Mouse (Mus musculus) kidney, postnatal 4 days (tissue): ENCODE measurements at regions not wholly inside any gene's neighbourhood (a gene's known extent, or its start where the extent isn't known, plus 50 kb on each side); places are given as distances from the start of the nearest gene placed in this dataset.
"Not testable (repeated sequence)": the region's sequence is repeated elsewhere in the genome, so short reads cannot be mapped to it uniquely, and the experiment has no call there.

Experiments
- DNase-seq, 2 experiments: peaks; one replicate each; pipeline ENCODE4 v3.0.0; 2021; ENCODE audit warnings: mixed read lengths in 2 of 2

DNA sequence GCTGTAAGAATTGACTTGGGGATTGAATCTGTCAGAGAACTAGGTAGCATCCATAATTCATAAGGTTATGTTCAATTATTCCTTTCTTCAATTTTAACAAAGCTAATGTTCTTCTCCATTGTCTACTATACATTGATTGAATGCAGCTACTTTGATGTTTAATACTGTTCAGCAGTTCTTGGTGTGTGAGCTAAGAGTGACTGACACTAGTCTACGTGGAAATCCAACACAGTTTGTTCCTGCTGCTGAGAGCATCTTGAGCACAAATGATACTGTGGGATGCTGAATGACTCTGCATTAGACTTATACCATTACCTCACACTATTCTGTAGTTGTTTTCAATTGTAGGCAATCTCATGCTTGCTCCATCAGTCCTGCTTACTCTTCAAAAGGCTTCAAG lies 249.4 kb upstream of the Akr1e1 start:
- no peak for DNase-seq

- DNase-seq = not testable (repeated sequence)
Measured at GRCm38 (mm10) chr13:4839481-4839880, 230.5 kb upstream of the Akr1e1 start.

GRCm38 (mm10) chr13:4826756-4827155 lies 217.8 kb upstream of the Akr1e1 start:
- DNase-seq = no peak

DNA sequence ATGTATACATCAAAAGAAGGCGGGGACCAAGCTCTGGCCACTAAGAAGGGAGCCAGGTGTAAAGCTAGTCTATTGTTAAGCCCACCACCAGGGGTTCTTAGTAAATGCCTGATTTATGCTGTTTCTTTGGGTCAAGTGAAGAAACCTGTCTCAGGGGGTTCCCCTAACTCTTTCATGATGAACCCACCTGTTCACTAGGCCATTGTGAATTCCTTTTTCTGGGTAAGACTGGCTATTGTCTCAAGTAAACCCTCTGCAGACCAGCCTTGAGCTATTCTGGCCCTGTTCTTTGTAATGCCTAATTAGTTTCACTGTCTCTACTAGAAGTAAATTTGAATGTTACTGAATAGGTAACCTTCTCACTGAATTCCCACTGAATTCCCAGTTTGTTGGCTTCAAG lies 216.8 kb upstream of the Akr1e1 start:
- not testable (repeated sequence) for DNase-seq

DNA sequence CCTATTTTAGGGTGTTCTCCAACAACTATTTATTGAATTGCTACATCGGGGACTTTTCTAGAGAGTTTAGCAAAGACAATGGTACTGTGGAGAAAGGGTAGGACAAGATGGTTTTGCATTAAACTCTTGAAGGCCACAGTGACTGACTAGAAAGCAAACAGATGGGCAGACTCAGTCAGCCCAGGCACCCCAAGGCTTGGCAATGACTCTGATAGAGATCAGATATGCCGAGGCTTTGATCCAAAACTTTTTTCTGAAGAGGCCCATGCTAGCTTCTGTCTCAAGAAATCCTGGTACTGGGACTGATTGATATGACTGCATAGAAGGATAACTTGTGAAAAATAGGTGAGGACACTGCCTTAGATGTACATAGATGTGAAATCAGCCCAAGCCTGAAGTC lies 197.9 kb upstream of the Akr1e1 start:
- no peak for DNase-seq

DNA sequence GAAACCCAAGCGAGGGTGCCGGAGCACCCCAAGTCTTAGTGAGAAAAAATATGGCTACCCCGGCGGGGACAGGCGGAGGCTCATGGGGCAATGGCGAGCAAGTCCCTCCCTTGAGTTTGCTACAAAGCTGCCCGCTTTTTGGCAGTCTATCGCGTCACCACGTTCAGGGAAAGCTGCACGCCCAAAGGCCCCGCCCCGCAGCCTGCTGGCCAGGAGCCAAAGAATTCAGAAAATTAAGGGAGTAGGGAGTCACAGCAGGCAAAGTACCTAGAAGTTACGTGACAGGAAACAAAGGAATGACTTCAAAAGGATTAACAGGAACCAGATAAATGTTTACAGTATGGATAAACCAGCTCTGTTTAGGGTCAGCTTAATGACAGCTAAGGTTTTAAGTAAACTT lies 191.7 kb upstream of the Akr1e1 start:
- DNase-seq = no peak

DNA sequence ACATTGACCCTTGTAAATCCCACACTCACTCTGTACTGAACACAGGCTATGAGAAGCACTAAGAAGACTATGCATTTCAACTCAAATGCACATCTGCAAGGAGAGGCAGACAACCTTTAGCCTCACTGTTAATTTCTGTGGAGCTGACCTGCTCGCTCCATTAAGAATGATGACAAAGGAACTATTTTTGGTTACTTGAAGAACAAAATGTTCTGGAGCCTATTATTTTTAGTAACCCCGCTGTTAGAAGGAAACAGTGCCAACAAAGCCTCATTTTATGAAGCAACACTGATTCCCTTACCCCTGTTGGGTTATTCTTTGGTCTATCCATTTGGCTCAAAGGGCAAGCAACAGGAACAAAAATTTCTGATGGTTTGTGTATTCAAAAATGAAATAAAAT lies 182.2 kb upstream of the Akr1e1 start:
- no peak for DNase-seq

GRCm38 (mm10) chr13:4790414-4790813 lies 181.4 kb upstream of the Akr1e1 start:
- no peak for DNase-seq

DNA sequence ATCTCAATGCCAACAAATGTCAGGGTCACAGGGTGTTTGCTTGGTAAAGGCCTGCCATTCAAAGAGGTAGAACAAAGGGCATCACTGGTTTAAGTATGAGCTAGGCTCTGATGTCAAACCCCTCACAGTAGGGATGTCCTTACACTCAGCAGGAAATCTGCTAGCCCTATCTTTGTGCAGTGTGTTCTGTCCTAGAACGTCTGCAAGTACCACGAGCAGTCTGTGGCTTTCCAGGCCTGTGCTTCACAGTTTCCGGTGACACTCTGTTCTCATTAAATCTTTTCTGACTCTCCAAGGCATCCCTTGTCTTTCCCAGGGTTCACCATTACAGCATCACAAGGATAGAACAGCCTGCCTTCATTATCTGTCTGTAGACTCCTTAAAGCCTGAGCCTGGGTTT lies 174.3 kb upstream of the Akr1e1 start:
- no peak for DNase-seq

DNA sequence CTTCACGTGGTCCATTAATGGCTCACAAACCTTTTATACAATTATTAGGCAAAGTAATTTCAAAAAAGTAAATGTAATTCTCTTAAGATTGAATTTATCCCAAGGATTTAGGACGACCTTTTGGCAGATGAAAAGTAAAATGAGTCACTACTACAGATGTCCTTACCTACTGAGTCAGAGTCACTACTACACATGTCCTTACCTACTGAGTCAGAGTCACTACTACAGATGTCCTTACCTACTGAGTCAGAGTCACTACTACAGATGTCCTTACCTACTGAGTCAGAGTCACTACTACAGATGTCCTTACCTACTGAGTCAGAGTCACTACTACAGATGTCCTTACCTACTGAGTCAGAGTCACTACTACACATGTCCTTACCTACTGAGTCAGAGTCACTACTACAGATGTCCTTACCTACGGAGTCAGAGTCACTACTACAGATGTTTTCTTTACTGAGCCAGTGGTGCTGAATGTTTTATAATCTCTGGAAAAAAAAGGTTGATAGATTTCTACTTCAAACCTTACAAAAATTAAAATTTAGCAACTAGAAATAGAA lies 169.4 kb upstream of the Akr1e1 start:
- DNase-seq = not testable (repeated sequence)

GRCm38 (mm10) chr13:4776855-4777254 lies 167.9 kb upstream of the Akr1e1 start:
- peak; percentile 64 to 65 for DNase-seq

DNA sequence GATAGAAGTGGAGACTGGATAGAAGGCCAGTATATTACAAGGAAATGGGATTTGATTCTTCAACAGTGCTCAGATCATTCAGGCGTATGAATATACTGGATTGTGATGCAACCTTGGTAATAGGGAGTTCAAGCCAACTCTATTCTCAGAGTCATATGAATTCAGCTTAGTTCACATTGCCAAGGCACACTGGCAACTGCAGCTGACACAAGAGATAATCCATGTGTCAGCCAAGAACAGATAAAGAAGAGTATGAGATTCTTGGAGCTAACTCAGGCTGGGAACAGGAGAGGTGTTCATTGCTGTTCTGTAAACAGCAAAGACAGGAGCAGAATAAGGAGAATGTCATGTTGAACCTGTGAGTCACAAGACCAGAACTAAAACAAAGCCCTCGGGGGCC lies 163.3 kb upstream of the Akr1e1 start:
- no peak for DNase-seq

GRCm38 (mm10) chr13:4771120-4772075 lies 162.4 kb upstream of the Akr1e1 start:
- peak; percentile 66 to 79 for DNase-seq

- no peak for DNase-seq
Measured at GRCm38 (mm10) chr13:4759965-4760364, 151.0 kb upstream of the Akr1e1 start.

DNA sequence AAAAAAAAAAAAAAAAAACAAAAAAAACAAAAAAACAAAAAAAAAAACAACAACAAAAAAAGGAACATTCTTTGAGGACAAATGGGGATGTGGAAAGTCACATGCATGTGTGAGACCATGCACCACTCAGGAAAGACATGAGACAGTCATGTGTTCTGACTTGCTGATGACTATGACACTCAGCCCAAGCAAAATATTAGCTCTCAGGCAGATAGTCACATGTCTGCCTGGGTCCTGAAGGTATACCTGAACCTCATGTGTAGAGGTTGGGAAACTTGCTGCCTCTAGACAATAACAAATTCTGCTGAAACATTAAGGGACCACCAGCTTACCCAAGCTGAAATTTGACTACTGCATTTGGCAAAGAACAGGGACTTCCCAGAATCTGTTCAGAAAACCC lies 147.6 kb upstream of the Akr1e1 start:
- DNase-seq = no peak

GRCm38 (mm10) chr13:4742930-4743329 lies 134.0 kb upstream of the Akr1e1 start:
- no peak for DNase-seq

- DNase-seq = not testable (repeated sequence)
Measured at GRCm38 (mm10) chr13:4716299-4716698, 107.3 kb upstream of the Akr1e1 start.

DNA sequence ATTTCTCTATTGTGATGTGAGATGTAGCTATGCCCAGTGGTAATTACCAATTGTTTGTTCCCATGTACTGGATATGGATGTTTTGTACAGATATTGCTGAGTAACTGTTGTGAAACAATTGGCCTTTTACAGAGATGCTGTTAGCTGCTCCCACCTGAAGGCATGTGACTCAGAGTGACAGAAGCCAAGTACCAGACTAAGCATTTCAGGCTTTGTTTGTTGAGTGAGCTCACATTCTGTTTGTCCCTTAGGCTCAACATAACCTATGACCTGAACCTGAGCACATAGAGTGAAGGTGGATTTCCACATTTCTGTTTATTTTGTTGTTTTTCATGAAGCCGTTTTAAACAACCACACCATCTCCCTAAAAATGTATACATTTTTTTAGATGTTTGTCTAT lies 105.8 kb upstream of the Akr1e1 start:
- DNase-seq = no peak

GRCm38 (mm10) chr13:4712698-4713097 lies 103.7 kb upstream of the Akr1e1 start:
- DNase-seq = no peak

GRCm38 (mm10) chr13:4699591-4699990 lies 90.6 kb upstream of the Akr1e1 start:
- DNase-seq = not testable (repeated sequence)

GRCm38 (mm10) chr13:4666375-4667140 lies 57.6 kb upstream of the Akr1e1 start:
- peak; percentile 67 to 70 for DNase-seq

DNA sequence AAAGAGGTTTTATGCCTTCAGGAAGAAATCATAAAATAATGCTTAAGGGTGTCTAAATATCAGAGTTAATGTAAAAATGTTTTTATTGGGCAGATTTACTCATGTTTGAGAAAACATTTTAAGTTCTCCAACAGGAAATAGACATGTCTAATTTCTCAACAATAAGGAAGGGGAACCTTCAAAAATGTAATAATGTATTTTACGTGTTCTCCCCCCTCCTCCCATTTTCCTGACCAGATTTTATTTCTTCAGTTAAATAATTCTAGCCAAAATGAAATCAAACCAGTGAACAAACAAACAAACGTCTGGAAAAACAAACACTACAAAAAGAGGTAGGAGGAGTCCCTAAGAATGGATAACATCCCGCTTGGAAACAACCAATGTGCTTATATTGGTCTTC lies 54.4 kb upstream of the Akr1e1 start:
- DNase-seq = no peak

GRCm38 (mm10) chr13:4662336-4663101 lies 53.5 kb upstream of the Akr1e1 start:
- DNase-seq = peak; percentile 6 to 15
